Comparison of ENCODE assay signal across 8 mouse cellular contexts in the genomic region with DNA sequence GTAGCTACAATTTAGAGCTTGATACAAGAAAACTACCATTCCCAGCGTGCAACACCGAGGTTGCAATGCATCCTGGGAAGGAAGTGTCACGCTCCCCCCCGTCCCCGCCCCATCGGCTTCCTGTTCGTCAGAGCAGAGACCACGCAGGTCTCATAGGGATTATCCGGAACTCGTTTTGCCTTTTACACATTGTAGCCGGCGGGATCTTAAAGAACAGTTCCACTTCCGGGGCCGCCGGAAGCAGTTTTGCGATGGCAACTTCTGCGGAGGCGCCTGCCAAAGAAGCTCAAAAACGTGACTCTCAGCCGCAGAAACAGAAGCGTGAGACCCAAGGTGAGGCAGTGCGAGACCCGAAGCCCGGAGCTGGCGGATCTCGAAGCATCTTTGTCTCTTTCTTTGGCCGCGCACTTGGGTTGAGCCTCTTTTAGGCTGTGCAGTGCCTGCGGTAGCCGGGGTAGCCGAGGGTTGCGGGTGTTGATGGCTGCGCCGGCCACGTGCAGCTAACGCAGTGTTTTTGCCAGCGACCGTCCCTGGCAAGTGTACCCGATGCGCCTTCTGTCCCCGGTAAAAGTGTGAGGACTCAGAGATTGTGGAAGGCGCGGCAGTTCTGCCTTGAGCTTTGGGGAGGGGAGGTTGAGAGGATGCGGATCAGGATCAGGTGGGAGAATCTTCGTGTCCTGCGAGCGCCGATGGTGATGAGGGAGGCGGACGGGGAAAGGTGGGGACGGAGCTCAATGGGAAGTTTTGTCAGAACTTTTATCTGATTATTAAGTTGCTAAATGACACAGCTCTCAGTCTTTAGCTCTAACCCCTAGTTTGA. TPM values are rescaled to one million over a fixed set of nuclear protein-coding genes. Genes with fewer than 3 reads are reported as not detected.
DNase-seq lines count a peak whose midpoint lies in the region; ATAC-seq lines count a peak whose summit lies in the region.

Gene Krr1, plus strand, starts transcription at position 123 of the 820 bp plus-strand sequence.

- under 1% methylated on average over 51 of the region's 51 CpGs for WGBS in hindbrain, embryonic 16.5 days
- 0% methylated on average over 47 of the region's 51 CpGs for WGBS in macrophage (ENCODE audit: missing documents)

- H3K27ac ChIP-seq in hindbrain, embryonic 16.5 days (ENCODE audit: low read depth, low read length), result peak within 1 kb of the TSS; percentile 71
- peak within 1 kb of the TSS; percentile 59 for H3K27ac ChIP-seq in macrophage

- peak within 1 kb of the TSS; percentile 79 for H3K9ac ChIP-seq in hindbrain, embryonic 16.5 days (ENCODE audit: low read depth, low read length)

- H3K4me1 ChIP-seq in hindbrain, embryonic 16.5 days (ENCODE audit: control insufficient read depth, insufficient read depth, low read depth, low read length), result peaks cover 5% of the 10 kb centered on the region

- H3K79me2 ChIP-seq in macrophage (ENCODE audit: inconsistent target), result peaks cover 52% of the 10 kb centered on the region

- H3K36me3 ChIP-seq in hindbrain, embryonic 16.5 days (ENCODE audit: control insufficient read depth, insufficient read depth, low read length), result peaks cover 5% of the 10 kb centered on the region
- H3K36me3 ChIP-seq in macrophage (ENCODE audit: inconsistent target), result peaks cover 21% of the 10 kb centered on the region; the same call in 1 of the 2 replicates

- peak; percentile 90 for DNase-seq in WW6 (ENCODE audit: low read depth, low spot score)
- peak; percentile 71 to 86 for DNase-seq in cerebellum, postnatal 4 days (ENCODE audit: low spot score in 2 of 2)
- DNase-seq in gastrocnemius, adult 18-20 months (ENCODE audit: low spot score), result peak; percentile 91
- peak; percentile 81 to 91 for DNase-seq in left cerebral cortex, adult 18-20 months (ENCODE audit: low spot score in 2 of 2)
- peak; percentile 91 for DNase-seq in right cerebral cortex, adult 18-20 months
- DNase-seq in urinary bladder, postnatal 10 days (ENCODE audit: low spot score), result peak; percentile 41

- H3K27me3 ChIP-seq in hindbrain, embryonic 16.5 days (replicated peaks; ENCODE audit: control insufficient read depth, insufficient read depth, low read length), result no peaks in the 10 kb centered on the region

- H3K4me2 ChIP-seq in hindbrain, embryonic 16.5 days (ENCODE audit: low read length), result peak within 1 kb of the TSS; percentile 79

- H3K9me3 ChIP-seq in hindbrain, embryonic 16.5 days (ENCODE audit: control insufficient read depth, low read length), result 0 out of 2 replicates have a peak, but pooled peaks cover 2% of the 10 kb centered on the region

- ATAC-seq in hindbrain, embryonic 16.5 days, result peak; percentile 98

- peak within 1 kb of the TSS; percentile 77 for H3K4me3 ChIP-seq in hindbrain, embryonic 16.5 days (ENCODE audit: low read length)
- peak within 1 kb of the TSS; percentile 97 for H3K4me3 ChIP-seq in macrophage (ENCODE audit: inconsistent target)

RNA-seq across cellular contexts. Expression of gene Krr1, which starts in this region (rescaled TPM):
- total RNA-seq in gastrocnemius, adult 18-20 months (2021), result 10 to 100 TPM; 24.1 to 27.0 TPM
- 34.4 and 36.1 TPM in 2 replicates for polyA plus RNA-seq in hindbrain, embryonic 16.5 days (2015; fragmentation: Nextera tagmentation; extraction: Ambion mirVana)
- 10 to 100 TPM; 39.6 to 41.1 TPM for total RNA-seq in left cerebral cortex, adult 18-20 months (2021)
- total RNA-seq in macrophage (2018; cell fraction: chromatin; rRNA removed), result 10 to 100 TPM in 22 of 26 experiments, 1 to 10 TPM in 4; 3.8 to 30.5 (median 14.8) TPM
- total RNA-seq in macrophage (2018; cell fraction: cytosol; rRNA removed), result 10 to 100 TPM in 24 of 26 experiments, 1 to 10 TPM in 2; 7.9 to 18.8 (median 15.6) TPM
- total RNA-seq in macrophage (2018; cell fraction: nucleus; rRNA removed), result 10 to 100 TPM in 18 of 26 experiments, 1 to 10 TPM in 8; 6.6 to 26.5 (median 12.3) TPM
- polyA plus RNA-seq in macrophage (2018), result 13.5 to 21.4 TPM (median 17.3 TPM) in 3 replicates

Comparison
In these comparisons a context has a peak if more than half of its experiments do, and no peak if none do; other contexts are left out.
1. Peak in every context shown above with its lines: DNase-seq, ATAC-seq, H3K4me3 ChIP-seq and H3K27ac ChIP-seq.
2. DNase-seq: peak in every context shown above with its lines; median percentile 91 in gastrocnemius, adult 18-20 months; 91 in right cerebral cortex, adult 18-20 months; 90 in WW6; 86 in left cerebral cortex, adult 18-20 months; 78 in cerebellum, postnatal 4 days; 41 in urinary bladder, postnatal 10 days.